Mouse (Mus musculus) hindbrain, embryonic 15.5 days (tissue): ENCODE results near the gene Gmpr. TPM values are rescaled to one million over a fixed set of nuclear protein-coding genes. Genes with fewer than 3 reads are reported as not detected.
"Not testable (repeated sequence)": the region's sequence is repeated elsewhere in the genome, so short reads cannot be mapped to it uniquely, and the experiment has no call there.

ENCODE experiments used
- ATAC-seq: fragments of 200-750 bp; cut with Nextera tagmentation; 2 replicates; pipeline ENCODE4 v1.8.0; 2017; ENCODE audit warnings: low read depth, moderate number of reproducible peaks, moderate TSS enrichment; ENCODE audit not compliant: low FRiP score
- H3K27ac ChIP-seq: fragments of 300-500 bp; sonication (generic); replicated peaks from 2 replicates; pipeline ENCODE4 v1.5.1; 2015; ENCODE audit warnings: mild to moderate bottlenecking, inconsistent platforms
- H3K27me3 ChIP-seq: fragments of 300-500 bp; sonication (generic); 2 replicates; pipeline ENCODE4 v1.6.1; 2015; ENCODE audit warnings: control low read depth, inconsistent platforms
- H3K36me3 ChIP-seq: fragments of 300-500 bp; sonication (generic); 2 replicates; pipeline ENCODE4 v1.6.1; 2015; ENCODE audit warnings: control low read depth, inconsistent platforms
- H3K4me1 ChIP-seq: fragments of 300-500 bp; sonication (generic); replicated peaks from 2 replicates; pipeline ENCODE4 v1.6.1; 2015; ENCODE audit warnings: control low read depth, inconsistent platforms
- H3K4me2 ChIP-seq: fragments of 300-500 bp; sonication (generic); 2 replicates; pipeline ENCODE4 v1.6.1; 2015; ENCODE audit warnings: moderate library complexity, mild to moderate bottlenecking, inconsistent platforms
- H3K4me3 ChIP-seq: fragments of 300-500 bp; sonication (generic); 2 replicates; pipeline ENCODE4 v1.5.1; 2015; ENCODE audit warnings: mild to moderate bottlenecking, inconsistent platforms
- H3K9ac ChIP-seq: fragments of 300-500 bp; sonication (generic); 2 replicates; pipeline ENCODE4 v1.6.1; 2015; ENCODE audit warnings: inconsistent platforms
- H3K9me3 ChIP-seq: fragments of 300-500 bp; sonication (generic); 2 replicates; pipeline ENCODE4 v1.6.1; 2016; ENCODE audit warnings: control low read depth, inconsistent platforms
- WGBS: fragments of 180-500 bp; shearing (Covaris S2); methylation state at CpG from one replicate; pipeline ENCODE4 v1.1.7; 2015; 5-methylcytosine and 5-hydroxymethylcytosine counted together
- polyA plus RNA-seq: library from polyadenylated mRNA; unstranded; fragments of >200 nt; fragmentation: Nextera tagmentation; extraction: Ambion mirVana; gene quantifications from 2 replicates; pipeline ENCODE4 v1.2.1, GENCODE M21; 2015

Gene Gmpr
- polyA plus RNA-seq, 1 experiment from 2014 or later, result 36.0 TPM

- H3K27me3 ChIP-seq, result peaks cover 3% of the 10 kb centered on the region; the same call in 1 of the 2 replicates
- ATAC-seq, result no peak
- H3K36me3 ChIP-seq, result no peaks in the 10 kb centered on the region
- no peak overlapping the region for H3K27ac ChIP-seq
- no peak overlapping the region for H3K9ac ChIP-seq
- no peaks in the 10 kb centered on the region for H3K4me1 ChIP-seq
- no peak overlapping the region for H3K4me3 ChIP-seq
- H3K9me3 ChIP-seq, result no peaks in the 10 kb centered on the region
- WGBS, result 81% methylated on average over 6 of the region's 6 CpGs
- no peak overlapping the region for H3K4me2 ChIP-seq
These were observed 27.3 kb upstream of the Gmpr start for GRCm38 (mm10) chr13:45479951-45480350.

GRCm38 (mm10) chr13:45483215-45483614 is 24.0 kb upstream of the Gmpr start:
- 98% methylated on average over 2 of the region's 2 CpGs for WGBS
- H3K27ac ChIP-seq, result no peak overlapping the region
- H3K4me2 ChIP-seq, result no peak overlapping the region
- no peaks in the 10 kb centered on the region for H3K9me3 ChIP-seq
- H3K27me3 ChIP-seq, result no peaks in the 10 kb centered on the region
- no peak for ATAC-seq
- no peak overlapping the region for H3K4me3 ChIP-seq
- H3K36me3 ChIP-seq, result no peaks in the 10 kb centered on the region
- H3K9ac ChIP-seq, result no peak overlapping the region
- no peaks in the 10 kb centered on the region for H3K4me1 ChIP-seq

DNA sequence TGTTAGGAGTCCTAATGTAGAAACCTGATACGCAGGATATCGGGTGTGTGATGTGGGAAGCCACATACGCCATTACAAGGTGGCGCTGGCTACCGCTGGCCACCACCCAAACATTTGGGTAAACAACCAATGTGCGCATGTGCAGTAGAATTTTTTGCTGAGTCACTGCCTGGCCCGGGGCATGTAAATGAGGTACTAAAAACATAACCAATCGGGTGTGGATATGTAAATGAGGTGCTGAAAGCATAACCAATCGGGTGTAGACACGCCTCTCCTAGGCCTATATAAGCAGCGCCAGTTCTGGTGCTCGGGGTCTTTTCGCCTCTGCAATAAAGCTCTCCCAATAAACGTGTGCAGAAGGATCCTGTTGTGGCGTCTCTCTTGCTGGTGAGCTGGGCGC is 23.3 kb upstream of the Gmpr start:
- ATAC-seq, H3K36me3 ChIP-seq, H3K4me1 ChIP-seq, H3K27me3 ChIP-seq, H3K27ac ChIP-seq, H3K4me3 ChIP-seq, H3K9ac ChIP-seq, H3K9me3 ChIP-seq, H3K4me2 ChIP-seq: not testable (repeated sequence)
- WGBS, result 96% methylated on average over 16 of the region's 16 CpGs

- H3K4me2 ChIP-seq, result no peak overlapping the region
- no peak for ATAC-seq
These were observed 21.6 kb upstream of the Gmpr start for GRCm38 (mm10) chr13:45485602-45486001.

DNA sequence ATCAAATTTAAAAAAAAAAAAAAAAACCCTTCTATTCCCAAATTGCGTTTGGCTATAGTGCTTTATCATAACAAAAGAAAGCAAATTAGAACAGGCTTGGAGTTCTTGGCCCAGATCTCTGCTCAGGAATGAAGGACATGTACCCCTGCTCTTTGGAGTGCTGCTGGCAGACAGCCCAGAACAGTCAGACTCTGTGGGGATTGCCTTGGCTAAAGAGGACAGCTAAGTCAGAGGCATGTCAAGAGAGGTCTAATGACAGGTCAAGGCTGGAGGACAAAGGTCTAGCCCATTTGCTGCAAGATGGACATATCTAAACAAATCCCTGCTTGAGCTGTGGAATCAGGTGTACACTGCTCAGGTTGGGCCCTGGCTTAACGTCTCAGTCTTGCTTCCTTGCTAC is 20.6 kb upstream of the Gmpr start:
- Histone ChIP-seq H3K4me3 (no peak overlapping the region), H3K27me3 (no peaks in the 10 kb centered on the region), H3K36me3 (no peaks in the 10 kb centered on the region), H3K4me2 (no peak overlapping the region), H3K27ac (no peak overlapping the region), H3K9me3 (no peaks in the 10 kb centered on the region), H3K9ac (no peak overlapping the region), H3K4me1 (no peaks in the 10 kb centered on the region)
- 52% methylated on average over 2 of the region's 2 CpGs for WGBS
- no peak for ATAC-seq

More at GRCm38 (mm10) chr13:45485602-45486001, 21.6 kb upstream of the Gmpr start:
- Histone ChIP-seq H3K27me3 (no peaks in the 10 kb centered on the region), H3K4me3 (no peak overlapping the region), H3K27ac (no peak overlapping the region), H3K4me1 (no peaks in the 10 kb centered on the region), H3K9ac (no peak overlapping the region), H3K9me3 (no peaks in the 10 kb centered on the region), H3K36me3 (no peaks in the 10 kb centered on the region)
- WGBS, result 85% methylated on average over 4 of the region's 4 CpGs

DNA sequence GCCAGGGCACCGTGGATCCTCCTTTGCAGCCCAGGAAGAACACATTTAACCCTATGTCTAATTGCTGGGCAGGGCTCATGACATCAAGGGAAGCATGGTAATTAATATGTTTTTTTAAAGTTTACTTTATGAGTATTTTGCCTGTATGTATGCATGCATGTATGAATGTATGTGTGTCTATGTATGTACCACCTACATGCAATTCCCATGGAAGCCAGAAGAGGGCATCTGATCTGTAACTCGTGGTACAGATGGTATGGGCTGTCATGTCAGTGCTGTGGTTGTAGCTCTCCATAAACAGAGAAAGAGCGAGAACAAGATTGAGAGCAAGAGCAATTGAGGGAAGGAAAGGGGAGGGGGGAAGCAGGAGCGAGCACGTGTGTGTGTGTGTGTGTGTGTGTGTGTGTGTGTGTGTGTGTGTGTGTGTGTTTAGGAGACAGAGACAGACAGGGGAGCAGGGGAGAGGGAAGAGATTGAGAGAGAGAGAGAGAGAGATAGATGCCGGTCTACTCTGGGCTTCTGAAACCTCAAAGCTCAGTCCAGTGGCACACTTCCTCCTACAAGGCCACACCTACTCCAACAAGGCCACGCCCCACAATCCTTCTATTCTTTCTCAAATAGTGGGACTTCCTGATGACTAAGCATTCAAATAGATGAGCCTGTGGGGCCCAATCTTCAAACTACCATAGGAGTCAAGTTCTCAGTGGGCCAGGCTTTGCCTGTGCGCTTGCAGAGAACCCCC is 15.1 kb upstream of the Gmpr start:
- Histone ChIP-seq H3K36me3 (no peaks in the 10 kb centered on the region), H3K27me3 (no peaks in the 10 kb centered on the region), H3K9ac (no peak overlapping the region), H3K4me2 (no peak overlapping the region), H3K27ac (no peak overlapping the region), H3K4me3 (no peak overlapping the region), H3K9me3 (no peaks in the 10 kb centered on the region), H3K4me1 (no peaks in the 10 kb centered on the region)
- WGBS, result 87% methylated on average over 8 of the region's 8 CpGs
- ATAC-seq, result no peak

DNA sequence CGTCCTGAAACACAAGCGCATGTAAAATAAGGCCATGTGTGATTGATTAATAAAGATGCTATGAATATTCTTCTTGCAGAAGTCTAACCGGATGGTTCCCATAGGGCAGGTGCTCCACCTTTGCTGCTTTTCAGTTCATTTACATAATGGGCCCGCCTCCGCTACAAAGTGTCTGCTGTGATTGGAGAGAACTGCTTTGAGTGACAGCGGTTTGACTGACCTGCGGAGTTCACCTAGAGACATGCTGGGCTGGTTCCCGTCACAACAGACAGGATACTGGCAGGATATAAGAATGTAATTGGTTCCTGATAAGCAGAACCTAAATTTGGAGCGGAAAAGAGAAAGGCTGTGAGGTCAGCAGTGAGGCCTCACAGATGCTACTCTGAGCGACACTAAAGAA is 13.4 kb upstream of the Gmpr start:
- H3K4me2 ChIP-seq, result peak overlapping the region; percentile 43
- WGBS, result 40% methylated on average over 10 of the region's 10 CpGs
- no peaks in the 10 kb centered on the region for H3K4me1 ChIP-seq
- no peaks in the 10 kb centered on the region for H3K36me3 ChIP-seq
- no peaks in the 10 kb centered on the region for H3K9me3 ChIP-seq
- H3K9ac ChIP-seq, result no peak overlapping the region
- H3K4me3 ChIP-seq, result peak overlapping the region; percentile 24
- no peak; the same call in 1 of the 2 replicates for ATAC-seq
- H3K27ac ChIP-seq, result no peak overlapping the region
- no peaks in the 10 kb centered on the region for H3K27me3 ChIP-seq

DNA sequence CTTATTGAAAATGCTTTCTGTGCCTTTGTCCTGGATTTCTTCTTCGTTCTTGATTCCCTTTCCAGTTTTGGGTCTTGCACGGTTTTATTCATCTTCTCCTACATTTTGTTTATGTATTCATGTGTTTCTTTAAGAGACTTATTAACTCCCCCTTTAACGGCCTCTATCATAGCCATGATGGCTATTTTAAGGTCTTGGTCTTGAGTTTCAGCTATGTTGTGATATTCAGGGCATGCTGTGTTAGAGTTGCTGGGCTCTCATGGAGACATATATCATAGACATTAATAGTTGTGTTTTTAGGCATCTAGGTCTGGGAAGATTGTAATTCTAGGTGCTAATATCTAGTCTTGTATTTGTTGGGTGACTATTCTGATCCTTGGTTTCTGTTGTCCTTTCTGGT is 8.6 kb upstream of the Gmpr start:
- WGBS, result 84% methylated on average over 3 of the region's 3 CpGs
- Histone ChIP-seq H3K9ac (no peak overlapping the region), H3K27me3 (no peaks in the 10 kb centered on the region), H3K9me3 (no peaks in the 10 kb centered on the region), H3K27ac (no peak overlapping the region), H3K4me1 (no peaks in the 10 kb centered on the region), H3K4me2 (no peak overlapping the region), H3K36me3 (no peaks in the 10 kb centered on the region), H3K4me3 (no peak overlapping the region)
- ATAC-seq, result no peak

DNA sequence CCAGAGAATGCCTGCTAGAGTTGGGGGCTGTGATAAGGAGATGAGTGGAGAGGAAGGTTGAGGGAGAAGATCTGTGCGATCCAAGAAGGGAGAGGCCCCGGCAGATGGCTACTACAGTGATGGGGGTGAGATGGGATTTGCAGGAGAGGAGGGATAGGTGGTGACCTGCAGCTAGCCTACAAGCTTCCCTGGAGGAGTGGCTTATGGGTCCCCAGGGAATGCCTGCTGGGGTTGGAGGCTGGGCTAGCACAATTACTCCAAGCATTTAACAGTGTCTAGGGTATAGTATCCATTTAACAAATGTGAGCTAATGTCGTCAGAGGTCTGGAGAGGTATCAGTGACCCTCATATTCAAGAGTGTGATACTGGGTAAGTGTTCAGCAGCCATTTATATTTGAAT is 7.9 kb upstream of the Gmpr start:
- Histone ChIP-seq H3K36me3 (no peaks in the 10 kb centered on the region), H3K4me1 (no peaks in the 10 kb centered on the region), H3K9me3 (no peaks in the 10 kb centered on the region), H3K4me2 (no peak overlapping the region), H3K9ac (no peak overlapping the region), H3K27me3 (no peaks in the 10 kb centered on the region), H3K27ac (no peak overlapping the region), H3K4me3 (no peak overlapping the region)
- WGBS, result 84% methylated on average over 3 of the region's 3 CpGs
- ATAC-seq, result no peak

DNA sequence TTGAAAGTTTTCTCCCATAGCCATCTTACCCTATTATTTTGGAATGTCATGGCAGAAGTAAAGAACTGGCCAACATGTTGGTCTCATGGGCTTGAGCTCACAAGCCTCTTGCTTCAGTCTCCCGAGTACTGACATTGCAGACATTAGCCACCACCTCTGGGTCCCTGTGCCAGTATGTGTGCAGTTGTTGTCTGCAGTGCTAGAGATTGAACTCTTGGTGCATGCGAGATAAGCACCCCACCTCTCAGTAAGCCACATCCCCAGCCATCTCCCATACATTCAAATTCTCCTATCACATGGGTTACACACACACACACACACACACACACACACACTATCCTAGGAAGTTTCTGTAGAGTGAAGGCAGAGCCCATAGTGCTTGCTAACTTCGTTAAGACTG is 7.3 kb upstream of the Gmpr start:
- Histone ChIP-seq H3K9me3 (no peaks in the 10 kb centered on the region), H3K4me3 (no peak overlapping the region), H3K36me3 (no peaks in the 10 kb centered on the region), H3K27me3 (no peaks in the 10 kb centered on the region), H3K9ac (no peak overlapping the region), H3K4me2 (no peak overlapping the region), H3K4me1 (no peaks in the 10 kb centered on the region), H3K27ac (no peak overlapping the region)
- ATAC-seq, result no peak
- 92% methylated on average over 3 of the region's 3 CpGs for WGBS

DNA sequence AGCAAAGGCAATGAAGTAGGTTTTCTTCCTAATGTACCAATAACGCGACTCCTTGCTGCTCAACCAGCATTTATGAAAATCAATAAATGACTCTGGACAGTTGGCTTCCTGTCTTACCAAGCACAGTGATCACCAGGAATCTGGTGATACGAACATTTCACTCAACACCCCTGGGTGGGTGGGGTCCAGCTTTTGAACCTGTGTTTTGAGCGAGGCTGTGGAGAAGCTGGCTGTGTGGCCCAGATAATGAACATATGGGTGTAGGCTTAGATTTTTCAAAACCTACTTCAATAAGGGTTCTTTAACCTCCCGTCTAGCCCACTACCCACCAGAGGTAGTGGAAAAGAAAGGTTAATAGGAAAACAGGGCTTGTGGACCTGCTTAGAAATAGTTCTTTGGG is 4.5 kb upstream of the Gmpr start:
- no peak for ATAC-seq
- WGBS, result 94% methylated on average over 5 of the region's 5 CpGs

GRCm38 (mm10) chr13:45505546-45505945 is 1.7 kb upstream of the Gmpr start:
- no peaks in the 10 kb centered on the region for H3K36me3 ChIP-seq
- H3K4me3 ChIP-seq, result no peak overlapping the region
- peaks cover 18% of the 10 kb centered on the region for H3K4me1 ChIP-seq
- 93% methylated on average over 3 of the region's 3 CpGs for WGBS
- H3K27me3 ChIP-seq, result no peaks in the 10 kb centered on the region
- no peak for ATAC-seq
- no peaks in the 10 kb centered on the region for H3K9me3 ChIP-seq
- H3K9ac ChIP-seq, result no peak overlapping the region
- no peak overlapping the region for H3K27ac ChIP-seq
- no peak overlapping the region for H3K4me2 ChIP-seq

More for the DNA sequence above, 4.5 kb upstream of the Gmpr start:
- H3K9ac ChIP-seq, result no peak overlapping the region
- peaks cover 2% of the 10 kb centered on the region for H3K4me1 ChIP-seq
- no peak overlapping the region for H3K27ac ChIP-seq
- no peak overlapping the region for H3K4me3 ChIP-seq
- H3K36me3 ChIP-seq, result no peaks in the 10 kb centered on the region
- H3K4me2 ChIP-seq, result no peak overlapping the region
- no peaks in the 10 kb centered on the region for H3K9me3 ChIP-seq
- H3K27me3 ChIP-seq, result no peaks in the 10 kb centered on the region

DNA sequence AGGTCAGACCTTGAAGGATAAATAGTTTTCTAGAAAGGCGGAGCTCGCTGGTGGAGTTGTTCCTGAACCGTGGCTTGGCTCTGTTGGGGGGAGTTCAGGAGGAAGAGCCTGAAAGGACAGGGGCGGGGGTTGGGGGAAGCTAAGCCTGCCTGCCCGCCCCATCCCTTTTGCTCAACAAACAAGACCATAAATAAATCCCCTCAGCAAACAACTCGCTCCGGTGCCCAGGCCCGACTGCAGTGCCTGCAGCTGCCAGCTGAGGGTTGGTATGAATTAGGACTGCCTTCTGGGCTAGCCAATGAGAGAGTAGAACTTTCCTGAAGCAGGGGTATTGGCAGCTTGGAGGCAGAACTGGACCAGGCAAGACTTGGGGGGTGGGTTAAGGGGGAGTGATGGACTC is 1.3 kb downstream of the Gmpr start:
- under 1% methylated on average over 8 of the region's 8 CpGs for WGBS
- peak; percentile 72 for ATAC-seq

More for the DNA sequence above, 1.3 kb downstream of the Gmpr start:
- H3K27me3 ChIP-seq, result no peaks in the 10 kb centered on the region
- peak overlapping the region; percentile 62 for H3K9ac ChIP-seq
- peak overlapping the region; percentile 78 for H3K27ac ChIP-seq
- H3K9me3 ChIP-seq, result no peaks in the 10 kb centered on the region
- peaks cover 18% of the 10 kb centered on the region for H3K4me1 ChIP-seq
- H3K36me3 ChIP-seq, result no peaks in the 10 kb centered on the region
- H3K4me2 ChIP-seq, result peak overlapping the region; percentile 89
- H3K4me3 ChIP-seq, result peak overlapping the region; percentile 59
